Comparison of ENCODE assay signal across 12 mouse cellular contexts in the genomic region with DNA sequence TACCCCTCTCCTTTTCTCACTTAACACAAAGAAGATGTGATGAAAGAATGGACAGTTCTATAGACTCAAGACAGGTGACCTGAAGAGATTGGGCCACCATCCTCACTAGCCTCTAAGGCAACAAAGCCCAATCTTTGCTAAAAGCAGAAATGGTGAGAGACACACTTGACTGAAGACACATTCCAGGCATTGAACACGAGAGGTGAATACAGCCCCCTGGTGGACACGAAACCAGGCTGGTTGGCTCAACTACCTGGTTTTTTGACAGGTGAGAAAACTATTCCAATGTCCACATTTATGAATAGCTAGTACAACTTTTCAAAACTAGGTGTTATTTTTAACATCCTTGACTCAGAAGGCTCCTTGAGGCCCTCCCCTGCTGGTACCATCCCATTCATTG. TPM values are rescaled to one million over a fixed set of nuclear protein-coding genes. Genes with fewer than 3 reads are reported as not detected.
DNase-seq lines count a peak whose midpoint lies in the region; ATAC-seq and TF ChIP-seq lines count a peak whose summit lies in the region.
"Had no signal": no experiment of that assay in that cellular context is flagged by ENCODE, and none has a peak within 500 bp of the region (broad histone marks: within the 10 kb centered on the region; RNA-seq: fewer than 3 reads in every experiment).

No protein-coding gene starts in this region.

- 80% methylated on average over 2 of the region's 2 CpGs for WGBS in forebrain, postnatal 0 days
- WGBS in forebrain, embryonic 11.5 days: 76% methylated on average over 2 of the region's 2 CpGs
- 72% methylated on average over 2 of the region's 2 CpGs for WGBS in midbrain, postnatal 0 days
- WGBS in midbrain, embryonic 15.5 days: 69% methylated on average over 2 of the region's 2 CpGs

- no peak overlapping the region for H3K4me2 ChIP-seq in forebrain, postnatal 0 days (ENCODE audit: low read depth)
- H3K4me2 ChIP-seq in forebrain, embryonic 11.5 days (ENCODE audit: low read depth, low read length, severe bottlenecking): no peak overlapping the region
- H3K4me2 ChIP-seq in midbrain, postnatal 0 days (ENCODE audit: low read depth, low read length, poor library complexity, severe bottlenecking): no peak overlapping the region
- no peak overlapping the region for H3K4me2 ChIP-seq in midbrain, embryonic 15.5 days

- ATAC-seq in forebrain, postnatal 0 days: no peak
- ATAC-seq in forebrain, embryonic 11.5 days (replicated peaks; ENCODE audit: low FRiP score): no peak
- ATAC-seq in midbrain, postnatal 0 days (ENCODE audit: low FRiP score): no peak
- no peak for ATAC-seq in midbrain, embryonic 15.5 days (replicated peaks)

- TF ChIP-seq CTCF in forebrain, postnatal 0 days (IDR thresholded peaks at IDR 0.05; ENCODE audit: low read depth): peak; percentile 22; the same call in 1 of the 2 replicates
- peak; percentile 41 for TF ChIP-seq CTCF in midbrain, postnatal 0 days (IDR thresholded peaks at IDR 0.05)

- H3K4me3 ChIP-seq in forebrain, postnatal 0 days (ENCODE audit: low read depth, low read length): no peak overlapping the region
- no peak overlapping the region for H3K4me3 ChIP-seq in forebrain, embryonic 11.5 days (ENCODE audit: low read depth, low read length)
- H3K4me3 ChIP-seq in midbrain, postnatal 0 days (ENCODE audit: low read depth, low read length): no peak overlapping the region
- H3K4me3 ChIP-seq in midbrain, embryonic 15.5 days: no peak overlapping the region
- H3K4me3 ChIP-seq: erythroblast, embryonic 14.5 days; hindbrain, embryonic 10.5 days; myocyte had no signal

- H3K27me3 ChIP-seq in forebrain, postnatal 0 days (ENCODE audit: insufficient read depth, low read length): no peaks in the 10 kb centered on the region
- no peaks in the 10 kb centered on the region for H3K27me3 ChIP-seq in forebrain, embryonic 11.5 days (ENCODE audit: control insufficient read depth, insufficient read depth, low read length)
- H3K27me3 ChIP-seq in midbrain, postnatal 0 days (ENCODE audit: insufficient read depth, low read length): no peaks in the 10 kb centered on the region
- no peaks in the 10 kb centered on the region for H3K27me3 ChIP-seq in midbrain, embryonic 15.5 days (replicated peaks)

- H3K36me3 ChIP-seq in forebrain, postnatal 0 days (ENCODE audit: insufficient read depth): no peaks in the 10 kb centered on the region
- H3K36me3 ChIP-seq in forebrain, embryonic 11.5 days (ENCODE audit: control insufficient read depth, insufficient read depth, low read length): no peaks in the 10 kb centered on the region
- no peaks in the 10 kb centered on the region for H3K36me3 ChIP-seq in midbrain, postnatal 0 days (ENCODE audit: insufficient read depth, low read length)
- no peaks in the 10 kb centered on the region for H3K36me3 ChIP-seq in midbrain, embryonic 15.5 days (replicated peaks)

- H3K9me3 ChIP-seq in forebrain, postnatal 0 days (ENCODE audit: low read length): no peaks in the 10 kb centered on the region
- H3K9me3 ChIP-seq in forebrain, embryonic 11.5 days (ENCODE audit: control insufficient read depth, low read length): no peaks in the 10 kb centered on the region
- H3K9me3 ChIP-seq in midbrain, postnatal 0 days (ENCODE audit: low read length): no peaks in the 10 kb centered on the region
- no peaks in the 10 kb centered on the region for H3K9me3 ChIP-seq in midbrain, embryonic 15.5 days
- H3K9me3 ChIP-seq: hindbrain, embryonic 10.5 days had no signal

- H3K27ac ChIP-seq in forebrain, postnatal 0 days (ENCODE audit: low read depth, low read length): no peak overlapping the region
- no peak overlapping the region for H3K27ac ChIP-seq in forebrain, embryonic 11.5 days (ENCODE audit: low read depth, low read length)
- no peak overlapping the region for H3K27ac ChIP-seq in midbrain, postnatal 0 days (ENCODE audit: low read depth, low read length)
- no peak overlapping the region for H3K27ac ChIP-seq in midbrain, embryonic 15.5 days

- no peaks in the 10 kb centered on the region for H3K4me1 ChIP-seq in forebrain, postnatal 0 days (ENCODE audit: insufficient read depth)
- H3K4me1 ChIP-seq in forebrain, embryonic 11.5 days (replicated peaks; ENCODE audit: control insufficient read depth, insufficient read depth, low read length): no peaks in the 10 kb centered on the region
- no peaks in the 10 kb centered on the region for H3K4me1 ChIP-seq in midbrain, postnatal 0 days (ENCODE audit: insufficient read depth, low read length)
- H3K4me1 ChIP-seq in midbrain, embryonic 15.5 days: no peaks in the 10 kb centered on the region

- DNase-seq in forebrain, postnatal 0 days: no peak
- DNase-seq in forebrain, embryonic 11.5 days (ENCODE audit: low spot score): no peak
- DNase-seq in midbrain, postnatal 0 days (ENCODE audit: low spot score): no peak
- DNase-seq in kidney, postnatal 36 days: peak; percentile 60 to 80
- peak; percentile 49 for DNase-seq in thymus, postnatal 25 days
- no peak for DNase-seq in gastrocnemius, postnatal 4 days (ENCODE audit: low spot score in 2 of 2)
- no peak for DNase-seq in frontal cortex, adult 2 months (ENCODE audit: extremely low spot score in 1 of 2, low spot score in 1 of 2)
- DNase-seq: right cerebral cortex, postnatal 4 days had no signal

- H3K9ac ChIP-seq in forebrain, postnatal 0 days: no peak overlapping the region
- H3K9ac ChIP-seq in forebrain, embryonic 11.5 days (ENCODE audit: low read length): no peak overlapping the region
- H3K9ac ChIP-seq in midbrain, postnatal 0 days (replicated peaks; ENCODE audit: low read length, poor library complexity, severe bottlenecking): no peak overlapping the region
- no peak overlapping the region for H3K9ac ChIP-seq in midbrain, embryonic 15.5 days

RNA-seq across cellular contexts. Expression of a gene that starts 43.1 kb away (rescaled TPM):
- 34.3 and 37.7 TPM in 2 replicates for total RNA-seq in forebrain, postnatal 0 days (2014; rRNA removed)
- polyA plus RNA-seq in forebrain, postnatal 0 days (2015; fragmentation: Nextera tagmentation; extraction: Ambion mirVana): 34.2 and 41.1 TPM in 2 replicates
- polyA plus RNA-seq in forebrain, embryonic 11.5 days (2014; fragmentation: Nextera tagmentation; extraction: Ambion mirVana): 20.4 and 22.5 TPM in 2 replicates
- 55.6 and 68.0 TPM in 2 replicates for total RNA-seq in midbrain, postnatal 0 days (2014; rRNA removed)
- 60.3 and 64.5 TPM in 2 replicates for polyA plus RNA-seq in midbrain, postnatal 0 days (2015; fragmentation: Nextera tagmentation; extraction: Ambion mirVana)
- 39.0 and 41.4 TPM in 2 replicates for polyA plus RNA-seq in midbrain, embryonic 15.5 days (2015; fragmentation: Nextera tagmentation; extraction: Ambion mirVana)
- 10 to 100 TPM; 27.3 to 30.9 TPM for total RNA-seq in gastrocnemius, postnatal 4 days (2021)
- 186 and 204 TPM in 2 replicates for polyA plus RNA-seq in frontal cortex, adult 2 months (2012; rRNA removed)

RNA-seq across cellular contexts. Expression of a gene that starts 51.7 kb away (rescaled TPM):
- 6.3 and 9.1 TPM in 2 replicates for total RNA-seq in forebrain, postnatal 0 days (2014; rRNA removed)
- polyA plus RNA-seq in forebrain, postnatal 0 days (2015; fragmentation: Nextera tagmentation; extraction: Ambion mirVana): 3.1 and 4.1 TPM in 2 replicates
- polyA plus RNA-seq in forebrain, embryonic 11.5 days (2014; fragmentation: Nextera tagmentation; extraction: Ambion mirVana): 27.2 and 29.8 TPM in 2 replicates
- 7.1 and 8.6 TPM in 2 replicates for total RNA-seq in midbrain, postnatal 0 days (2014; rRNA removed)
- polyA plus RNA-seq in midbrain, postnatal 0 days (2015; fragmentation: Nextera tagmentation; extraction: Ambion mirVana): 3.3 and 3.4 TPM in 2 replicates
- polyA plus RNA-seq in midbrain, embryonic 15.5 days (2015; fragmentation: Nextera tagmentation; extraction: Ambion mirVana): 4.2 and 4.9 TPM in 2 replicates
- 10 to 100 TPM; 15.8 to 17.8 TPM for total RNA-seq in gastrocnemius, postnatal 4 days (2021)
- 21.1 and 21.3 TPM in 2 replicates for polyA plus RNA-seq in frontal cortex, adult 2 months (2012; rRNA removed)

Comparison
In these comparisons a context has a peak if more than half of its experiments do, and no peak if none do; other contexts are left out.
1. DNase-seq: peak in kidney, postnatal 36 days (2 of 2) and thymus, postnatal 25 days (single experiment); none in forebrain, postnatal 0 days (single experiment), forebrain, embryonic 11.5 days (single experiment), midbrain, postnatal 0 days (single experiment), gastrocnemius, postnatal 4 days (0 of 2) and frontal cortex, adult 2 months (0 of 2).